Mouse (Mus musculus) adrenal gland, adult 8-10 months (tissue): ENCODE results near the gene D630023F18Rik. TPM values are rescaled to one million over a fixed set of nuclear protein-coding genes. Genes with fewer than 3 reads are reported as not detected.

Experiments used
- DNase-seq: peaks from one replicate; pipeline ENCODE4 v3.0.0; 2022
- total RNA-seq, 4 experiments: library from RNA; stranded (reverse); gene quantifications; 2 replicates each; pipeline ENCODE4 v1.2.4; 2022

D630023F18Rik gene
- total RNA-seq, 4 experiments from 2014 or later, result 3.1 to 3.4 TPM; not detected in 2

- no peak for DNase-seq
Measured at GRCm38 (mm10) chr1:65109756-65110435, 13.1 kb downstream of the D630023F18Rik start.

GRCm38 (mm10) chr1:65109196-65109595 is 13.8 kb downstream of the D630023F18Rik start:
- no peak for DNase-seq

DNA sequence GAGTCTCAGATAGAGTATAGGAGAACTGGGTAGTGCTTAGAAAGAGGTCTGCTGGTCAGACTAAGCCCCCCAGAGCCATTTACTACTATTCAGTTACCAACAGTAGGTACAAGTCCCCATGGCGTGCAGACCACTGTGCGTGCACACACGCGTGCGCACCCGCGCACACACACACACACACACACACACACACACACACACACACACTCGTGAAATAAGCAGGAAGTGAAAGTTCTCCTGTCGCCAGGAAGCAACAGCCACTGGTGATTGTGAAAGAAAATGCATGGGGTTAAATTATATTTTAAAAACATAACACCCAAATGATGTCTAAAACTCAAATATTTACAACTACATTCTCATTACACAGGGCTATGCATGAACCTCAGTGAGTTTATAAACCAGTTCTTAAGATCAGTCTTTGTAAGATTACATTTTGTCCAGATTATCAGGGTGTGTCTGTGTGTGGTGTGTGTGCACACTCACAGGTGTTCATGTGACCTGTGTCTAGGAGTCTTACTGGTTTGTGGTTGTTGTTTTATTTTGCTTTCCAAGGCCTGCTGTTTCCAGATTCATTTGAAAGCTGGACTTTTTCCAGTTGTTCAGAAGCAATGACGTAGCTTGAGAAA is 15.2 kb downstream of the D630023F18Rik start:
- DNase-seq, result no peak

- DNase-seq, result no peak
Measured at GRCm38 (mm10) chr1:65103273-65103672, 19.7 kb downstream of the D630023F18Rik start, which contains the start of gene Cryga. TSS of gene Cryga (minus strand) at chr1:65103373.

DNA sequence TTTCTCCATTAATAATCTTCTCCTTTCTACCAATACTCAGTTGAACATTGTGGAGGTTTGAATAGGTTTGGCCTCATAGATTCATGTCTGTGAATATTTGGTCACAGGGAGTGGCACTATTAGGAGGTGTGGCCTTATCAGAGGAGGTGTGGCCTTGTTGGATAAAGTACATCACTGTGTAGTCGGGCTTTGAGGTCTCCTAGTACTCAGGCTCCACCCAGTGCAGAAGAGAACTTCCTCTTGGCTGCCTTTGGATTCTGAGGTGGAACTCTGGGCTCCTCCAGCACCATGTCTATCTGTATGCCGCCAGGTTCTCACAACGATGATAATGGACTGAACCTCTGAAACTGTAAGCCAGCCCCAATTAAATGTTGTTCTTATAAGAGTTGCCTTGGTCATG is 26.1 kb downstream of the D630023F18Rik start:
- no peak for DNase-seq

DNA sequence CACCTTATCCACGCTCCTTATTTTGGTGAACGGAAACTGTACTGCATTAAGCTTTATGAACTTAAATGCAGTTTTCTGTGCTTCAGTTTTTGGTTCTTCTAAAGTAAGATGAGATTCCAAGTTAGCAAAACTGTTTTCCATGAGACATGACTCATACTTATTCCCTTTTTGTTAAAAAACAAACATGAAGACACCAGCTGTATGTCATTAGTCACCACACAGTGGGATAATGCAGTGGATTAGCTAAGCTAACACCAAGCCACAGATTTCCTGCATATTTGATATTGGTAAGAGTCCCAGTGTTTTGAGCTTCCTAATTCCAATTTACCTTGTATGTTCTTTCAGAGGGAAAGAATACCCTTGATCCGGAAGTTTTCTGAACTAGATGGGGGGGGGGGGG is 31.4 kb downstream of the D630023F18Rik start:
- no peak for DNase-seq

- DNase-seq, result peak; percentile 73
Measured at GRCm38 (mm10) chr1:65090370-65090769, 32.6 kb downstream of the D630023F18Rik start.

GRCm38 (mm10) chr1:65088567-65089356 is 34.3 kb downstream of the D630023F18Rik start:
- DNase-seq, result no peak

GRCm38 (mm10) chr1:65082188-65082587 is 40.8 kb downstream of the D630023F18Rik start, which contains the start of gene Crygb:
TSS of gene Crygb (minus strand) at chr1:65082288.
- DNase-seq, result no peak

DNA sequence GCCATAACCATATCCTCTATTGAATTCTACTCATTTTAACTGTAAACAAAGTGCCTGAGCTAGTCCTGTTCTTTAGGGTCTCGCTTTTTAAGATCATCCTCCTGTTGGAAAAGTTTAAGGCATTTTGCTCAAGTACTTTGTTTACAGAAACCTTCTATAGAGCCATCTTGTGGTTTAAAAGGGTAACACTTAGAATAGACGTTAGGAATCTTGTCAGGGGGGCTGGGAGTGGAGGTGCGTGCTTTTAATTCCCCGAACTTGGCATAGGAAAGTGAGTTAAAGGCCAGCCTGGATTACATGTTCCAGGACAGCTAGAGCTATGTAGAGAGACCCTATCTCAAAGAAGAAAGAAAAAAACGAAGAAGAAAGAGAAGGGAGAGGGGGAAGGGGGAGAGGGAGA is 47.4 kb downstream of the D630023F18Rik start:
- DNase-seq, result no peak

DNA sequence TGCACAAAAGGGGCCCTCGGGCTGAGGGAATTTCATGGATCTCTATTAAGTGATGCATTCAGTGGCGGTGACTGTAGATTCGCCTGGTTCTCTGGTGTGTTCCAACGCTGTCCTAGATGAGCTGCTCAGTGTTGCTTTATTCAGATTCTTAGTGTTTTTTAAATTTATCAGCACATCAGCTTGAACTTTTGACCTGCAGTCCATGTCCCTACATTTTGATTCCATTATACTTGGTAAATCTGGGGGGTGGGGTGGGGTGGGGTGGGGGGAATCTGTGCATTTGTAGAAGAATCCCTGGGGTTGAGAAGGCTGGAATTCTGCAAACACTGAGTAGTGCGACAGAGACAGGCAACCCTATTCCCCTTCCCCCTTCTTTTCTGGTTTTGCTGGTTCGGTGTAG is 49.4 kb downstream of the D630023F18Rik start, which contains the start of gene Crygc:
Gene Crygc (minus strand): TSS at position 101 of the 400 bp plus-strand sequence.
- no peak for DNase-seq

GRCm38 (mm10) chr1:65067842-65068241 is 55.2 kb downstream of the D630023F18Rik start:
- no peak for DNase-seq

- DNase-seq, result no peak
Measured at GRCm38 (mm10) chr1:65064201-65064600, 58.8 kb downstream of the D630023F18Rik start.

GRCm38 (mm10) chr1:65063352-65063751 is 59.7 kb downstream of the D630023F18Rik start, which contains the start of gene Crygd:
TSS of gene Crygd (minus strand) at chr1:65063452.
- DNase-seq, result no peak

Other genes starting within 250 kb of the D630023F18Rik start
- 10 to 100 TPM; 21.0 to 40.6 (median 31.8) TPM for gene Plekhm3, start 166.4 kb downstream of the D630023F18Rik start, total RNA-seq
- 1,000 to 10,000 TPM; 1,428 to 2,043 (median 1,710) TPM for gene Akr1cl, start 90.5 kb downstream of the D630023F18Rik start, total RNA-seq
- gene Cryge, start 72.1 kb downstream of the D630023F18Rik start, total RNA-seq, result under 1 TPM in 3 of 4 experiments, not detected in 1; 0.38 to 0.62 (median 0.49) TPM
- gene Crygd, start 59.8 kb downstream of the D630023F18Rik start, total RNA-seq, result under 1 TPM in 1 of 4 experiments, not detected in 3; 0.44 TPM
- gene Crygc, start 49.5 kb downstream of the D630023F18Rik start, total RNA-seq, result not detected
- gene Crygb, start 40.9 kb downstream of the D630023F18Rik start, total RNA-seq, result not detected
- not detected for gene Cryga, start 19.8 kb downstream of the D630023F18Rik start, total RNA-seq
- not detected for gene Gm28845, start 3.7 kb downstream of the D630023F18Rik start, total RNA-seq
- gene Idh1, start 63.3 kb upstream of the D630023F18Rik start, total RNA-seq, result 100 to 1,000 TPM; 588 to 738 (median 679) TPM
- 10 to 100 TPM; 36.5 to 49.2 (median 40.3) TPM for gene Pikfyve, start 63.5 kb upstream of the D630023F18Rik start, total RNA-seq
- not detected for gene Pth2r, start 158.8 kb upstream of the D630023F18Rik start, total RNA-seq